Mouse (Mus musculus) embryonic facial prominence, embryonic 11.5 days (tissue): ENCODE measurements around the gene Ccdc14. TPM values are rescaled to one million over a fixed set of nuclear protein-coding genes. Genes with fewer than 3 reads are reported as not detected.

Experiments
- ATAC-seq: fragments of 200-750 bp; cut with Nextera tagmentation; replicated peaks from 2 replicates; pipeline ENCODE4 v1.8.0; 2017; ENCODE audit warnings: low read depth; ENCODE audit not compliant: insufficient number of reproducible peaks, low FRiP score, low TSS enrichment
- DNase-seq: peaks from one replicate; pipeline ENCODE4 v3.0.0-alpha.2; 2015; ENCODE audit warnings: low spot score
- H3K27ac ChIP-seq: fragments of 300-500 bp; sonication (generic); replicated peaks from 2 replicates; pipeline ENCODE4 v1.5.1; 2014; ENCODE audit warnings: mild to moderate bottlenecking, low read depth, low read length, control low read depth
- H3K27me3 ChIP-seq: fragments of 300-500 bp; sonication (generic); 2 replicates; pipeline ENCODE4 v1.6.1; 2014; ENCODE audit warnings: mild to moderate bottlenecking, low read length, moderate library complexity, mixed read lengths; ENCODE audit not compliant: control insufficient read depth, insufficient read depth
- H3K36me3 ChIP-seq: fragments of 300-500 bp; sonication (generic); replicated peaks from 2 replicates; pipeline ENCODE4 v1.6.1; 2014; ENCODE audit warnings: low read depth, mild to moderate bottlenecking, low read length, moderate library complexity, mixed read lengths; ENCODE audit not compliant: control insufficient read depth, insufficient read depth
- H3K4me1 ChIP-seq: fragments of 300-500 bp; sonication (generic); 2 replicates; pipeline ENCODE4 v1.6.1; 2014; ENCODE audit warnings: low read length, mixed read lengths; ENCODE audit not compliant: control insufficient read depth, insufficient read depth
- H3K4me2 ChIP-seq: fragments of 300-500 bp; sonication (generic); 2 replicates; pipeline ENCODE4 v1.6.1; 2014; ENCODE audit warnings: low read depth, mild to moderate bottlenecking, control low read depth, low read length, moderate library complexity
- H3K4me3 ChIP-seq: fragments of 300-500 bp; sonication (generic); 2 replicates; pipeline ENCODE4 v1.5.1; 2014; ENCODE audit warnings: low read depth, low read length, control low read depth
- H3K9ac ChIP-seq: fragments of 300-500 bp; sonication (generic); replicated peaks from 2 replicates; pipeline ENCODE4 v1.6.1; 2014; ENCODE audit warnings: mild to moderate bottlenecking, control low read depth, low read length
- H3K9me3 ChIP-seq: fragments of 300-500 bp; sonication (generic); replicated peaks from 2 replicates; pipeline ENCODE4 v1.6.1; 2016; ENCODE audit warnings: mild to moderate bottlenecking, low read length, inconsistent platforms, mixed read lengths; ENCODE audit not compliant: control insufficient read depth
- WGBS: fragments of 180-500 bp; shearing (Covaris S2); extraction: QIAGEN DNeasy Blood & Tissue Kit; methylation state at CpG from one replicate; pipeline ENCODE4 v1.1.7; 2014; 5-methylcytosine and 5-hydroxymethylcytosine counted together
- polyA plus RNA-seq: library from polyadenylated mRNA; unstranded; fragments of >200 nt; fragmentation: Nextera tagmentation; extraction: Ambion mirVana; gene quantifications from 2 replicates; pipeline ENCODE4 v1.2.1, GENCODE M21; 2014

Ccdc14 gene
- polyA plus RNA-seq, 1 experiment from 2014 or later, result 13.4 TPM

DNA sequence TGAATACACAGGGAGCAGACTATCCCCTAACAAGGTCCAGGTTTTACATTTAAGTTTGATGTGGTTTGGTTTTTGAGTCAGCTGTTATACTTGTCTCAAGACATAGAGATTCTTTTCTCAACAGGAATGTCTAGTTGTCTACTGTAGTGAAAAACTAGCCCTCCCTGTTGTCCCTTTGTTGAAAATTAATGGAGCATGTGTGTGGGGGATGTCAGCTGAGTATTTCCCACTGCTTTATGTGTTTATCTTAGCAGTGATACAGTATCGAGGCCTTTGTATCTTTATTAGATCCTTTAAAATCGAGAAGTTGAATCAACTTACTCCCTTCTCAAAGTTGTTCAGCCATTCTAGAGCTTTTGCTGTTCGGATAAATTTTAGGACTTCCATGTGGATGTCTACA is 61.6 kb downstream of the Ccdc14 start:
- H3K4me3 ChIP-seq, result no peak overlapping the region
- no peaks in the 10 kb centered on the region for H3K27me3 ChIP-seq
- H3K27ac ChIP-seq, result no peak overlapping the region
- 74% methylated on average over 3 of the region's 3 CpGs for WGBS
- no peak for DNase-seq
- ATAC-seq, result no peak
- no peaks in the 10 kb centered on the region for H3K36me3 ChIP-seq
- H3K9me3 ChIP-seq, result no peaks in the 10 kb centered on the region
- no peaks in the 10 kb centered on the region for H3K4me1 ChIP-seq
- H3K4me2 ChIP-seq, result no peak overlapping the region
- H3K9ac ChIP-seq, result no peak overlapping the region

- H3K4me1 ChIP-seq, result no peaks in the 10 kb centered on the region
- ATAC-seq (no peak), DNase-seq (no peak)
- no peaks in the 10 kb centered on the region for H3K9me3 ChIP-seq
- H3K9ac ChIP-seq, result no peak overlapping the region
- H3K27ac ChIP-seq, result no peak overlapping the region
- 86% methylated on average over 3 of the region's 3 CpGs for WGBS
- H3K27me3 ChIP-seq, result no peaks in the 10 kb centered on the region
- H3K36me3 ChIP-seq, result no peaks in the 10 kb centered on the region
- no peak overlapping the region for H3K4me2 ChIP-seq
- no peak overlapping the region for H3K4me3 ChIP-seq
These were observed 62.6 kb downstream of the Ccdc14 start for GRCm38 (mm10) chr16:34752977-34753376.

GRCm38 (mm10) chr16:34756991-34757390 is 66.6 kb downstream of the Ccdc14 start:
- Histone ChIP-seq H3K9ac (no peak overlapping the region), H3K9me3 (no peaks in the 10 kb centered on the region), H3K27ac (no peak overlapping the region), H3K4me3 (no peak overlapping the region), H3K36me3 (no peaks in the 10 kb centered on the region), H3K4me1 (no peaks in the 10 kb centered on the region), H3K4me2 (no peak overlapping the region), H3K27me3 (no peaks in the 10 kb centered on the region)
- ATAC-seq (no peak), DNase-seq (no peak)
- 74% methylated on average over 7 of the region's 7 CpGs for WGBS

DNA sequence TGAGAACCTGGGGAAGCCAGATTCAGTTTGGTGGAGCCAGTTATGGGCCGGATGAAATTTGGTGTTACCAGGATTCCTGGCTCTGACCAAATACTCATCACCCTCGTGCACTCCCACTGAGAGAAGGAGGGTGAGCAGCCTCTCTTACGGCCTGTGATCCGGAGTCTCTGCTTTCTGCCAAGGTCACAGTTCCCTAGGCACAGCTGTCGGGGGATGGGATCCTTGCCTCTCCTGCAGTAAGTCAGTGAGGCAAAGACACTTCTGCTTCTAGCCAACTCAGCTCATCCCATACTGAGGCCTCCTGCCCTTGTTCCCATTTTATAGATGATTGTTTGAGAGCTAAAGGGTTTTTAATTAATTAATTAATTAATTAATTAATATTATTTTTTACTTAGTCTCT is 67.8 kb downstream of the Ccdc14 start:
- Histone ChIP-seq H3K4me3 (no peak overlapping the region), H3K9ac (no peak overlapping the region), H3K9me3 (no peaks in the 10 kb centered on the region), H3K4me2 (no peak overlapping the region), H3K27me3 (no peaks in the 10 kb centered on the region; the same call in 1 of the 2 replicates), H3K36me3 (no peaks in the 10 kb centered on the region), H3K4me1 (no peaks in the 10 kb centered on the region), H3K27ac (no peak overlapping the region)
- ATAC-seq, result no peak
- WGBS, result 51% methylated on average over 5 of the region's 5 CpGs
- DNase-seq, result no peak

DNA sequence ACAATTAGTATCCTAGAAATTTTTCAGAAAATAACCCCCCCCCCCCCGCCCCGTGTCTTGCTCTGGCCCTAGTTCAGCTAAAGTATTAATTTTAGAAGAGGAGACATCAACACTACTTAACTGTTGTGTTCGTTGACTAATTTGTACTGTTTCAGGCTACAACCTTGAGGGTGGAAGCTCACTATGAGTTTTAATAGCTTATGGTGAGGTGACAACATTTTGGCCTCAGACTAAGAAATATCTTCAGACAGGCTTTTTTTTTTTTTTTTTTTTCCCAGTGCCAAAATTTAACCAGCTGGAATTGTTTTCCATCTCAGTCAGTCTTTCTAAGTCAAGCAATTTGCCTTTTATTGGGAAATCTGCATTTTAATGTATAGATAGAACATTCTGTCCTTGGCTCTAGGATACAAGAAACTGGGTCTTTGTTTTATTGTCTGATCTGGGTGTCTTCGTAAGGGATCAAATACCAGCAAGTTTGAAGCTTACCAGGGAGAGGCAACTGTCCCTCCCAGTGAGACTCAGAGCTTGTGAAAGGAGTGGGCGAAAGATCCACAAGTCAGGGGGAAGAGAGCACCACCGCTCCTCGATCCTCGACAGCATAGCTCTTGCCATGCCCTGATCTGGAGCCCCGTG is 73.7 kb downstream of the Ccdc14 start:
- DNase-seq, result no peak
- H3K4me3 ChIP-seq, result no peak overlapping the region
- H3K27ac ChIP-seq, result no peak overlapping the region
- no peaks in the 10 kb centered on the region for H3K4me1 ChIP-seq
- H3K27me3 ChIP-seq, result no peaks in the 10 kb centered on the region; the same call in 1 of the 2 replicates
- no peak overlapping the region for H3K9ac ChIP-seq
- no peak overlapping the region for H3K4me2 ChIP-seq
- 84% methylated on average over 9 of the region's 9 CpGs for WGBS
- H3K9me3 ChIP-seq, result no peaks in the 10 kb centered on the region
- no peak for ATAC-seq
- H3K36me3 ChIP-seq, result no peaks in the 10 kb centered on the region

- Histone ChIP-seq H3K9ac (no peak overlapping the region), H3K36me3 (no peaks in the 10 kb centered on the region), H3K27me3 (no peaks in the 10 kb centered on the region; the same call in 1 of the 2 replicates), H3K4me2 (no peak overlapping the region), H3K9me3 (no peaks in the 10 kb centered on the region), H3K4me1 (no peaks in the 10 kb centered on the region), H3K4me3 (no peak overlapping the region), H3K27ac (no peak overlapping the region)
- WGBS, result 73% methylated on average over 1 of the region's 1 CpGs
- DNase-seq, result no peak
- ATAC-seq, result no peak
These were observed 75.2 kb downstream of the Ccdc14 start for GRCm38 (mm10) chr16:34765666-34766065.

DNA sequence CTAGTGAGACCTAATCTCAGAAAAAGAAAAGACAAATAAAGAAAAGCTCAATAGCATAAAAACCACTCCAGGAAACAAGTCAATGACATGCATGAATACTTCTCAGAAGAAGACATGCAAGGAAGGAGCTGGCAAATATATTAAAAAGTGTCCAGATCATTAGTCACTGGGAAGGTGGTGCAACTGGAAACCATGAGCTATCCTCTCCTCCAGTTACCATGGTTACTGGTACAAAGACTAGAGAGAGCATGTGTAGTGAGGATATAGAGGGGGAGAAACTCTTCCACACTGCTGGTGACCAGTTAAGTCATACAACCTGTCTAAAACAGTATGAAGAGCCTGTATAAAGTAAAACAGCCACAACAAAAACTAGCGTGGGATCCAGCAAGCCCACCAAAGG is 75.8 kb downstream of the Ccdc14 start:
- Histone ChIP-seq H3K4me2 (no peak overlapping the region), H3K27me3 (no peaks in the 10 kb centered on the region; the same call in 1 of the 2 replicates), H3K9ac (no peak overlapping the region), H3K9me3 (no peaks in the 10 kb centered on the region), H3K4me3 (no peak overlapping the region), H3K36me3 (no peaks in the 10 kb centered on the region), H3K27ac (no peak overlapping the region), H3K4me1 (no peaks in the 10 kb centered on the region)
- DNase-seq (no peak), ATAC-seq (no peak)
- WGBS, result 87% methylated on average over 1 of the region's 1 CpGs

- H3K9ac ChIP-seq, result no peak overlapping the region
- H3K4me2 ChIP-seq, result no peak overlapping the region
- ATAC-seq (no peak), DNase-seq (no peak)
- no peak overlapping the region for H3K4me3 ChIP-seq
- H3K27ac ChIP-seq, result no peak overlapping the region
- H3K9me3 ChIP-seq, result no peaks in the 10 kb centered on the region
- H3K4me1 ChIP-seq, result no peaks in the 10 kb centered on the region
- H3K36me3 ChIP-seq, result no peaks in the 10 kb centered on the region
- WGBS, result 80% methylated on average over 2 of the region's 2 CpGs
- H3K27me3 ChIP-seq, result no peaks in the 10 kb centered on the region; the same call in 1 of the 2 replicates
These were observed 77.0 kb downstream of the Ccdc14 start for GRCm38 (mm10) chr16:34767443-34767842.
